Mouse (Mus musculus): ENCODE measurements around the gene Mpg. TPM values are rescaled to one million over a fixed set of nuclear protein-coding genes. Genes with fewer than 3 reads are reported as not detected.

Gene Mpg
- polyA plus RNA-seq, 1 experiment from 2014 or later: 21.6 TPM

DNA sequence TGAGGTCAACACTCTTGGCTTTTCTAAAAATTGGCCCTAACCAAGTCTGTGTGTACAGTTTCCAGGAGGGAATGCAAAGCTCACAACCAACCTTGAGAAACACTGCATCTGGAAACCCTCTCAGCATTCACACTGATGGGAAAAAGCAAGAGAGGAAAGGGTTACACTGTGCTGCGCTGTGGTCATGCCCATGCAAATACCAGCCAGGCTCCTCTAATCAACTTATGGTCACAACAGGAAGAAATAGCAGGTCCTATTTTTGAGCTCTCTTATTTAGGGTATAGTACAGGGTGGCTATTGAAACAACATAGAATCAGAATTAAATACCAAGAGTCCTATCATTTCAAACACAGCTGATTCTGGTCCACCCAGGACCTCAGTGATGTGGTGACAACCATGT is 18.3 kb downstream of the Mpg start:
- WGBS (ENCODE audit: insufficient replicate concordance): 67% methylated on average over 1 of the region's 1 CpGs
- peaks cover 97% of the 10 kb centered on the region for H3K4me1 ChIP-seq (replicated peaks)
- H3K4me2 ChIP-seq: peak overlapping the region; percentile 55
- H3K36me3 ChIP-seq: peaks cover 73% of the 10 kb centered on the region
- peak overlapping the region; percentile 97 for H3K27ac ChIP-seq
- H3K4me3 ChIP-seq (replicated peaks): no peak overlapping the region
- DNase-seq (no peak), ATAC-seq (ENCODE audit: low read depth) (no peak)
- H3K27me3 ChIP-seq: no peaks in the 10 kb centered on the region
- H3K9ac ChIP-seq: peak overlapping the region; percentile 81
- no peaks in the 10 kb centered on the region for H3K9me3 ChIP-seq (replicated peaks)

DNA sequence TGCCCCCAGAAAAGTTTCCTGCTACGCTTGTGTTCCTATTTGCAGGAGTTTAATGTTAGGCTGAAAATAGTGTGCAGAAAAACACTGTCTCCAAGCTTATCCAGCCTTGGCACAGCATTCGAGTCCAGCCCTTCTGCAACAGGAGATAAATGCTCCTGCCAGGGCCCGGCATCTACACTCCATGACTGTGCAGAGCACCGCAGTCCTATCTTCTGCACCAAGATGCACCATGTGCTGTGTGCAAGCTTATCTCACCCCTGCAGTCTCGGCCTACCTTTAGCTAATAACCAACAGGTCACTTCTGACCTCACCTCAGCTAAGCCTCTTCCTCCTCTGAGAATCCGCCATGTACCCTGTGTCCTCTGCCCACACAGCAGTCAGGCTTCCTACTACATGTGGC is 19.3 kb downstream of the Mpg start:
- Histone ChIP-seq H3K9me3 (replicated peaks) (no peaks in the 10 kb centered on the region), H3K9ac (peak overlapping the region; percentile 81), H3K27me3 (no peaks in the 10 kb centered on the region), H3K4me1 (replicated peaks) (peaks cover 97% of the 10 kb centered on the region), H3K27ac (peak overlapping the region; percentile 97), H3K4me2 (peak overlapping the region; percentile 55), H3K4me3 (replicated peaks) (0 out of 2 replicates have a peak overlapping the region, but pooled peaks have one; percentile 10), H3K36me3 (peaks cover 72% of the 10 kb centered on the region)
- WGBS (ENCODE audit: insufficient replicate concordance): 21% methylated on average over 6 of the region's 6 CpGs
- peak; percentile 96 for ATAC-seq (ENCODE audit: low read depth)
- DNase-seq: peak; percentile 93

DNA sequence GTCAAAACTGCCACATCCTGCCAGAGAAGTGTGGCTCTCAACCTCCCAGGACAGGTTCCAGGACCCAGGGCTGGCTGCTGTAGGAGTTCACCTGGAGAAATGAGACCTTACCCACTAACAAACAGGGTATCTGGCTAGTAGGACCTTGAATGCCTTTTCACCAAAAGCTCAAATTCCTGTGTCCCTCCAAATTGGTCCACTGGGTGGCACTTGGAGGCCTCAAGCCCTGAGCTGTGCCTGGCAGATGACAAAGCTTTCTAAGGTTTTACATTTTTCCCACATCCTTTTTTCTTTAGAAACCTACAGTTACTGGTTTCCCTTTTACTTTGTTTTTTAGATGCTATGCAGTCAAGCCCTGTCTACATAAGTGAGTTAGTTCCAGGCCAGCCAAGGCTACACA is 20.8 kb downstream of the Mpg start:
- Histone ChIP-seq H3K4me1 (replicated peaks) (peaks cover 95% of the 10 kb centered on the region), H3K9me3 (replicated peaks) (no peaks in the 10 kb centered on the region), H3K36me3 (peaks cover 60% of the 10 kb centered on the region), H3K4me2 (peak overlapping the region; percentile 36), H3K27ac (peak overlapping the region; percentile 97), H3K27me3 (no peaks in the 10 kb centered on the region), H3K4me3 (replicated peaks) (no peak overlapping the region), H3K9ac (peak overlapping the region; percentile 78)
- peak; percentile 60 for DNase-seq
- ATAC-seq (ENCODE audit: low read depth): no peak

DNA sequence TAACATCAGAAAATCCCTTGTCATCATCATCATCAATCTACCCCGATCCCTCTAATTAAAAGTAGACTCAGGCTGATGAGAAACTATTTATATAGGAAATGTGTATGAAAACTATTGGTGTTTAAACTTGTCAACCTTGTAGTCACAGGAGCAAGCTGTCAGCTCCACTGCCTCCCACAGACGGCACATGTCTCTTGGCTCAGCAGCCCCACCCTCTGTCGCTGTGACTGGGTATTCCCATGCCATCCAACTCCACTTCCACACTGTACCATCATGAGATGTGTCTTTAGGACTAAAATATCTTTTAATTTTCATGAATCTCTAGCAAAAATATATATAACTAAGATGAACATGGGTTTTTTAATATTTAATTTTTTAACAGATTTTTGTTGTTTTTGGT is 22.0 kb downstream of the Mpg start:
- WGBS (ENCODE audit: insufficient replicate concordance): 57% methylated on average over 3 of the region's 3 CpGs
- no peaks in the 10 kb centered on the region for H3K9me3 ChIP-seq (replicated peaks)
- H3K4me2 ChIP-seq: no peak overlapping the region
- H3K4me1 ChIP-seq (replicated peaks): peaks cover 94% of the 10 kb centered on the region
- ATAC-seq (ENCODE audit: low read depth) (no peak), DNase-seq (no peak)
- H3K4me3 ChIP-seq (replicated peaks): no peak overlapping the region
- H3K27ac ChIP-seq: peak overlapping the region; percentile 97
- peaks cover 63% of the 10 kb centered on the region for H3K36me3 ChIP-seq
- H3K27me3 ChIP-seq: no peaks in the 10 kb centered on the region
- peak overlapping the region; percentile 78 for H3K9ac ChIP-seq

DNA sequence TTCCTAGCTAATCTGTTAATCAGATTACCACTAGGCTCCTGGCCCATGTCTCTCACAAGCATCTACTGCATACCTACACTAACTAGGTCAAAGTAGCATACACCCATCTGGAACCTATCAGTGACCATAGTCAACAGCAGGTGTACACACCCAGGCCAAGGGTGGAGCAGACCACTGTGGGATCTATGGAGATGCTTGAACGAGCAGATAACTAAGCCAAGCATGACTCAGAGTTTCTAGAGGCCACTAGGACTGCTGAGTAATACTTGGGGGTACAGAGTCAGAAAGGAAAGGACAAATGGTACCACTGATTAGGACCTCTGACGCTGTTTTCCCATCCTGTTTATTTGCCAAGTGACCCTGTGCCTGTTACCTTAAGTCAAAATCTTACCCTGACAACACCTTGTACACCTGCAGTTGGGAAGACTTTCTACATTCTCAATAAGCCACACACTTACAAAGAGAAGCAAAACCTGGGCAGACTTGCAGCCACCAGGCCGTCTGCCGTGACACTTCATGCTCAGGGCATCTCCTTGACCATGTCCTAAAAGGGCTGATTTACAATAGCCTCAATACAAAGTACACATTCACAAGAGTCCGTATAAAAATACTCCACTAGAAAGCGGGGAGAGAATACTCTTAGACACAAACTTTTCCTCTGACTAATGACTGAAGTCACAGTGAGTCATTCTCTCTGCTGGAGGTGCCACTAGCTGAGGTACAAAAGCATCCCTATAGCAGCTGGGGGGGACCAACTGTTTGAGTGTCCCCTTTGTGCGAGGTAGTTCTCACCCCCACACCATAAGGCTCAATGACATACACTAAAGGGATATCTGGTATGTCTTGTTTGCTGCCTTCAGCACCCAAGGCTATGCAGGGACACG is 24.8 kb downstream of the Mpg start:
- Histone ChIP-seq H3K9me3 (replicated peaks) (no peaks in the 10 kb centered on the region), H3K4me2 (peak overlapping the region; percentile 39), H3K9ac (peak overlapping the region; percentile 84), H3K36me3 (peaks cover 70% of the 10 kb centered on the region), H3K4me3 (replicated peaks) (no peak overlapping the region), H3K27ac (peak overlapping the region; percentile 97), H3K27me3 (no peaks in the 10 kb centered on the region), H3K4me1 (replicated peaks) (peaks cover 97% of the 10 kb centered on the region)
- DNase-seq (peak; percentile 92), ATAC-seq (ENCODE audit: low read depth) (peak; percentile 99)
- 44% methylated on average over 8 of the region's 8 CpGs for WGBS (ENCODE audit: insufficient replicate concordance)

DNA sequence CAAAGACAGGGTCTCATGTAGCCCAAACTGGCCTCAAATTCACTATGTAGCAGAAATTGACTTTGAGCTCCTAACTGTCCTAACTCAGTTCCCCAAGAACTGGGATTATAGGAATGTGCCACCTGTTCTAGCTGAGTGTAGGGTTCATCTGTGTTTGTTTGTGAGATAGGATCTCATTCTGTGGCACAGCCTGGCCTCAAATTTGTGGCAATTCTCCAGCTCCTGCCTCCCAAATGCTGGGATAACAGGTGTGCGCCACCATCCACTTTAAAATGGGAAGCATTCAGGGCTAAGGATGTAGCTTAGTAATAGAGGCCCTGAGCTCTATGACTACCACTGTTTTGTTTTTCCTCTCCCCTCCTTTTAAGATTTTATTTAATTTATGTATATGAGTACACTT is 26.8 kb downstream of the Mpg start:
- Histone ChIP-seq H3K36me3 (peaks cover 51% of the 10 kb centered on the region), H3K4me3 (replicated peaks) (no peak overlapping the region), H3K27me3 (no peaks in the 10 kb centered on the region), H3K9ac (peak overlapping the region; percentile 84), H3K4me1 (replicated peaks) (peaks cover 96% of the 10 kb centered on the region), H3K9me3 (replicated peaks) (no peaks in the 10 kb centered on the region), H3K27ac (peak overlapping the region; percentile 97), H3K4me2 (no peak overlapping the region)
- 100% methylated on average over 1 of the region's 1 CpGs for WGBS (ENCODE audit: insufficient replicate concordance)
- no peak for ATAC-seq (ENCODE audit: low read depth)
- no peak for DNase-seq

DNA sequence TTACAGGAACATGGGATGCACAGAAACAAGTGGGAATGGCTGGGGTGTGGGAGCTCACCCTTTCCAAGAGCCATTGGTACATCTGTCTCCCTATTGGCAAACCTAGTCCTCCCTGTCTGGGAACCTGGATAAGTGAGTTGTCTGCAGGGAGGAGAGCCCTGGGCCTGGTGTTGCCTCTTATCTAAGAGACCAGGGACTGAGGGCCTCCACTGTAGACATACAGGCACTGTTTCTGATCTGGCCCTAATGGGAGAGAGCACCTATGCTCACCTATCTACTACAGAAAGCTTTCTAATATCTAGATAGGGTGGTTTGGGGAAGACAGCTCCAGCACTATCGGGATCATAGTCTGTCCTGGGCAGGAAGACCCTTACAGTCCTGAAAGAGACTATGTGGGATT is 29.8 kb downstream of the Mpg start:
- Histone ChIP-seq H3K36me3 (peaks cover 47% of the 10 kb centered on the region), H3K4me3 (replicated peaks) (0 out of 2 replicates have a peak overlapping the region, but pooled peaks have one; percentile 12), H3K9me3 (replicated peaks) (no peaks in the 10 kb centered on the region), H3K9ac (peak overlapping the region; percentile 84), H3K27ac (peak overlapping the region; percentile 97), H3K27me3 (no peaks in the 10 kb centered on the region), H3K4me2 (peak overlapping the region; percentile 57), H3K4me1 (replicated peaks) (peaks cover 84% of the 10 kb centered on the region)
- WGBS (ENCODE audit: insufficient replicate concordance): 26% methylated on average over 1 of the region's 1 CpGs
- peak; percentile 85 for DNase-seq
- ATAC-seq (ENCODE audit: low read depth): peak; percentile 100

DNA sequence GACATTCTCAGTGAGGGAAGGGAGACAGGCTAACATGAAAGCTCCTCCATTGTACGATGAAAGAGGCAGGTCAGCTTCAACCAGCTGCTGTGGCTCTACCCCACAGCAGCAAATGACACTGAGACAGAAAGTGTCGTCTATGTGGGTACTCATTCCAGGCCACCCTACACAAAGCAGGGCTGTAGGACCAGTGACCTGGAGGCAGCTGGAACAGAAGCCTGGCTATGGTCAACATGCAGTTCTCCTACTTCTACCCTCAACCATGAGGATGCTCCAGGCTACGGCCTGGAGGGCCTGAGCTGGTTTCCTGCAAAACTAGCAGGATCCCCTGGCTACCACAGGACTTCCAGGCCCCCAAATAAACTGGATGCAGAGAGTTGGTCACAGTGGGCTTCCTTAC is 30.3 kb downstream of the Mpg start:
- peaks cover 83% of the 10 kb centered on the region for H3K4me1 ChIP-seq (replicated peaks)
- 0 out of 2 replicates have a peak overlapping the region, but pooled peaks have one; percentile 12 for H3K4me3 ChIP-seq (replicated peaks)
- H3K27ac ChIP-seq: peak overlapping the region; percentile 97
- H3K36me3 ChIP-seq: peaks cover 50% of the 10 kb centered on the region
- ATAC-seq (ENCODE audit: low read depth) (peak; percentile 6; the same call in 1 of the 2 replicates), DNase-seq (no peak)
- H3K9ac ChIP-seq: peak overlapping the region; percentile 84
- no peaks in the 10 kb centered on the region for H3K27me3 ChIP-seq
- peak overlapping the region; percentile 57 for H3K4me2 ChIP-seq
- 46% methylated on average over 3 of the region's 3 CpGs for WGBS (ENCODE audit: insufficient replicate concordance)
- no peaks in the 10 kb centered on the region for H3K9me3 ChIP-seq (replicated peaks)

DNA sequence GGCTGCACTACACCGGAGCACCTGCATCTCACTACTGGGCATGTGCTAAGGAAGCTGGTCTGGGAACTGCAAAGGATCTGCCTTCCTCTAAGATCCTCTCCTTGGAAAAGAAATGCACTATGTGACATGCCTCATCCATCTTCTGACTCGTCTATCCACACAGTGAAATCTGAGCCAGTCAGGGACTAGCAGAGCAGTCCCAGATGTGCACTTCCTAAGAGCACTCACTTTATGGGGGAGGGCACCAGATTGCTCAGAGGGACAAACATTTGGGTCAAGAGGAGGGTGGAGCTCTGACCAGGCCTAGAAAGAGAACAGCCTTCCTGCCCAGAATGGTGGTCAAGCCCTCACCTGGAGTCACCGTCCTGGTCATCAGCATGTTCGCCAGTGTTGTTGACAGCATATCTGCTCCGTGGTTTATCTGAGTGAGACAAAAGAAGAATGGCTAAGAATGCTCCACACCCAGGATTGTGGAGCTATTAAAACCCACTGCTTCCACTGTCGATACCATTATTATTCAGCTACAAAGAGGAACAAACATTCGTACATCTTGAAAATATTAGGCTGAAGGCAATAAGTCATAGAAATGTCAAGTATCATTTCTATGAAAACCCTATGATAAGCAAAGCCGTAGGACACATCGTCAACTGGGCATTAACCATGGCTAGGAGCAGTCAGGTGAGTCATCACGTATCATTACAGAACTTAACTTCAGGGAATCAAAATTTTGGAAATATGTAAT is 36.5 kb downstream of the Mpg start:
- Histone ChIP-seq H3K27ac (peak overlapping the region; percentile 97), H3K9ac (peak overlapping the region; percentile 76), H3K27me3 (no peaks in the 10 kb centered on the region), H3K4me2 (no peak overlapping the region), H3K4me3 (replicated peaks) (no peak overlapping the region), H3K4me1 (replicated peaks) (peaks cover 76% of the 10 kb centered on the region), H3K9me3 (replicated peaks) (no peaks in the 10 kb centered on the region), H3K36me3 (peaks cover 36% of the 10 kb centered on the region)
- 73% methylated on average over 10 of the region's 10 CpGs for WGBS (ENCODE audit: insufficient replicate concordance)
- DNase-seq (no peak), ATAC-seq (ENCODE audit: low read depth) (no peak)

DNA sequence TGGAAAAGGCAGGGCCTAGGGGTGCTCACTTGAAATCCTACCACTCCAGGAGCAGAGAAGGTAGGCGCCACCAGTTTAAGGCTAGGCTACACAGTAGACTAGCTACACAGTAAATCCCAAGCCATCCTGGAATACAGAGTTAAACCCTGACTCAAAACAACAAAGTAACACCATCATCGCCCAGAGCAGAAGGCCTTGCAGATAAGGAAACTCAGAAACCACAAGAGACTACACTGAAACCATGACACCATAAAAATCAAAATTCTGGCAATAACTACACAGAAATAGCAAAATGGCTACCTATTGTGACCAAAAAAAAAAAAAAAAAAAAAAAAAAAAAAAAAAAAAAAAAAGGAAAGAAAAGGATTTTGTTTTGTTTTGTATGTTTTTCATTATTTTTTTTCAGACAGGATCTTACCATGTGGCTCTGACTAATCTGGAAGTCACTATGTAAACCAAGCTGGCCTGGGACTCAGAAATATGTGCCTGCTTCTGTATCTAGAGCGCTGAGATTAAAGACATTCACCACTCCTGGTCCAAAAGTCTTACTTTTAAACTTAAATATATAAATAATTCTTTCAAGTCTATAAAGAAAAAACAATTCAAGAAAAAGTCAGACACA is 38.9 kb downstream of the Mpg start:
- H3K36me3 ChIP-seq: peaks cover 28% of the 10 kb centered on the region
- peak overlapping the region; percentile 76 for H3K9ac ChIP-seq
- no peaks in the 10 kb centered on the region for H3K27me3 ChIP-seq
- WGBS (ENCODE audit: insufficient replicate concordance): 36% methylated on average over 3 of the region's 3 CpGs
- DNase-seq (peak; percentile 68), ATAC-seq (ENCODE audit: low read depth) (peak; percentile 73)
- H3K4me1 ChIP-seq (replicated peaks): peaks cover 86% of the 10 kb centered on the region
- H3K9me3 ChIP-seq (replicated peaks): no peaks in the 10 kb centered on the region
- H3K4me3 ChIP-seq (replicated peaks): 0 out of 2 replicates have a peak overlapping the region, but pooled peaks have one; percentile 9
- H3K27ac ChIP-seq: peak overlapping the region; percentile 97
- H3K4me2 ChIP-seq: peak overlapping the region; percentile 48

DNA sequence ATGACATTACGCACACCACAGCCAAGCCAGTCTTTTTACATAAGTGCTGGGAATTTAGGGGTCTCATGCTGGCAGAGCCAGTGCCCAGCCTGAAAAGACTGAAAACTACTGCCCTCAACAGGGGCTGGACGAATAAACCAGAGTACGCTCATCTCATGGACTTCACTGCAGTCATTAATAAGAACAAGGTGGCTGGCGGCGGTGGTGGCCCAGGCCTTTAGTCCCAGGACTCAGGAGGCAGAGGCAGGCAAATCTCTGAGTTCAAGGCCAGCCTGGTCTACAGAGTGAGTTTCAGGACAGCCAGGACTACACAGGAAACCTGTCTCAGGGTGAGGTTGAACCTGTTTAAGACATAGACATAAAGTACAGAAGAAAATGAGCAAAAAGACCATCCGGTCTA is 39.9 kb downstream of the Mpg start:
- 86% methylated on average over 6 of the region's 6 CpGs for WGBS (ENCODE audit: insufficient replicate concordance)
- H3K4me2 ChIP-seq: peak overlapping the region; percentile 48
- no peak for DNase-seq
- 0 out of 2 replicates have a peak overlapping the region, but pooled peaks have one; percentile 5 for H3K4me3 ChIP-seq (replicated peaks)
- H3K9ac ChIP-seq: peak overlapping the region; percentile 75
- H3K4me1 ChIP-seq (replicated peaks): peaks cover 86% of the 10 kb centered on the region
- H3K36me3 ChIP-seq: peaks cover 20% of the 10 kb centered on the region
- no peaks in the 10 kb centered on the region for H3K27me3 ChIP-seq
- no peak for ATAC-seq (ENCODE audit: low read depth)
- no peaks in the 10 kb centered on the region for H3K9me3 ChIP-seq (replicated peaks)
- peak overlapping the region; percentile 97 for H3K27ac ChIP-seq
